Mouse (Mus musculus) thymus, postnatal 25 days (tissue): ENCODE results near the gene Dtx1.
A peak's percentile ranks its signal among the peaks of the same experiment; 100 is the strongest.

Experiments used
- DNase-seq: peaks from one replicate; pipeline ENCODE4 v3.0.0; 2022

Dtx1 gene

GRCm38 (mm10) chr5:120703660-120704059 lies 8.1 kb downstream of the Dtx1 start:
- DNase-seq, result no peak

GRCm38 (mm10) chr5:120702969-120703368 lies 8.8 kb downstream of the Dtx1 start:
- no peak for DNase-seq

GRCm38 (mm10) chr5:120702421-120702820 lies 9.3 kb downstream of the Dtx1 start:
- DNase-seq, result no peak

GRCm38 (mm10) chr5:120700996-120701790 lies 10.5 kb downstream of the Dtx1 start:
- DNase-seq, result no peak

- no peak for DNase-seq
Observed at GRCm38 (mm10) chr5:120698801-120699391, 12.8 kb downstream of the Dtx1 start.

GRCm38 (mm10) chr5:120698181-120698580 lies 13.5 kb downstream of the Dtx1 start:
- no peak for DNase-seq

- no peak for DNase-seq
Observed at GRCm38 (mm10) chr5:120696865-120697264, 14.9 kb downstream of the Dtx1 start.

- no peak for DNase-seq
Observed at GRCm38 (mm10) chr5:120696057-120696743, 15.5 kb downstream of the Dtx1 start.

- no peak for DNase-seq
Observed at GRCm38 (mm10) chr5:120694695-120695074, 17.0 kb downstream of the Dtx1 start.

GRCm38 (mm10) chr5:120693931-120694694 lies 17.6 kb downstream of the Dtx1 start:
- peak; percentile 27 for DNase-seq

- DNase-seq, result no peak
Observed at GRCm38 (mm10) chr5:120692034-120692433, 19.7 kb downstream of the Dtx1 start.

GRCm38 (mm10) chr5:120690417-120690816 lies 21.3 kb downstream of the Dtx1 start:
- no peak for DNase-seq

- peak; percentile 78 for DNase-seq
Observed at GRCm38 (mm10) chr5:120688434-120688833, 23.3 kb downstream of the Dtx1 start.

- no peak for DNase-seq
Observed at GRCm38 (mm10) chr5:120687897-120688296, 23.8 kb downstream of the Dtx1 start.

- DNase-seq, result no peak
Observed at GRCm38 (mm10) chr5:120687484-120687851, 24.3 kb downstream of the Dtx1 start.

- no peak for DNase-seq
Observed at GRCm38 (mm10) chr5:120686749-120687483, 24.8 kb downstream of the Dtx1 start.

- DNase-seq, result peak; percentile 88
Observed at GRCm38 (mm10) chr5:120685678-120686077, 26.0 kb downstream of the Dtx1 start.

- DNase-seq, result peak; percentile 18
Observed at GRCm38 (mm10) chr5:120682982-120683771, 28.6 kb downstream of the Dtx1 start.

GRCm38 (mm10) chr5:120680918-120681317 lies 30.8 kb downstream of the Dtx1 start:
- DNase-seq, result no peak

GRCm38 (mm10) chr5:120679676-120680555 lies 31.8 kb downstream of the Dtx1 start:
- peak; percentile 57 for DNase-seq

GRCm38 (mm10) chr5:120677516-120677915 lies 34.2 kb downstream of the Dtx1 start:
- peak; percentile 32 for DNase-seq
